ENCODE assay signal across 9 mouse cellular contexts in genomic region chr19:4301735-4302651, GRCm38 (mm10). TPM values are rescaled to one million over a fixed set of nuclear protein-coding genes. Genes with fewer than 3 reads are reported as not detected.
DNase-seq lines count a peak whose midpoint lies in the region; ATAC-seq and TF ChIP-seq lines count a peak whose summit lies in the region.
"Had no signal": no experiment of that assay in that cellular context is flagged by ENCODE, and none has a peak within 500 bp of the region (broad histone marks: within the 10 kb centered on the region; RNA-seq: fewer than 3 reads in every experiment).

No protein-coding gene starts in this region.

- H3K9me3 ChIP-seq in heart, embryonic 10.5 days = no peaks in the 10 kb centered on the region
- no peaks in the 10 kb centered on the region for H3K9me3 ChIP-seq in kidney, embryonic 16.5 days (ENCODE audit: low read length)

- no peaks in the 10 kb centered on the region for H3K27me3 ChIP-seq in heart, embryonic 10.5 days (ENCODE audit: insufficient read depth, poor library complexity, severe bottlenecking)
- no peaks in the 10 kb centered on the region for H3K27me3 ChIP-seq in kidney, embryonic 16.5 days (ENCODE audit: insufficient read depth, low read length)
- H3K27me3 ChIP-seq: Patski had no signal

- peak overlapping the region; percentile 35 for H3K4me3 ChIP-seq in heart, embryonic 10.5 days
- H3K4me3 ChIP-seq in kidney, embryonic 16.5 days (ENCODE audit: low read length) = peak overlapping the region; percentile 28

- TF ChIP-seq POLR2A in brain, embryonic 14.5 days (IDR thresholded peaks at IDR 0.05; ENCODE audit: borderline replicate concordance, extremely low read depth, insufficient read depth, insufficient read length, poor library complexity, severe bottlenecking) = no peak

- 19% methylated on average over 21 of the region's 21 CpGs for WGBS in heart, embryonic 10.5 days
- WGBS in kidney, embryonic 16.5 days = 23% methylated on average over 21 of the region's 21 CpGs

- H3K27ac ChIP-seq in heart, embryonic 10.5 days = peak overlapping the region; percentile 76
- peak overlapping the region; percentile 70 for H3K27ac ChIP-seq in kidney, embryonic 16.5 days (ENCODE audit: low read length)

- peak; percentile 9 for ATAC-seq in frontal cortex, adult (ENCODE audit: low TSS enrichment)
- 0 out of 2 replicates have a peak, but pooled peaks have one; percentile 33 for ATAC-seq in kidney, embryonic 16.5 days (ENCODE audit: low FRiP score, low TSS enrichment)
- ATAC-seq: Patski had no signal

- no peak for TF ChIP-seq CTCF in brain, embryonic 14.5 days (IDR thresholded peaks at IDR 0.05; ENCODE audit: borderline replicate concordance, extremely low read depth, insufficient read depth, insufficient read length)

- H3K4me1 ChIP-seq in heart, embryonic 10.5 days = peaks cover 68% of the 10 kb centered on the region
- H3K4me1 ChIP-seq in kidney, embryonic 16.5 days (ENCODE audit: insufficient read depth, low read length) = peaks cover 67% of the 10 kb centered on the region

- no peak for DNase-seq in frontal cortex, postnatal 14 days (ENCODE audit: low spot score in 2 of 2)
- peak; percentile 65 for DNase-seq in brain, embryonic 14.5 days (ENCODE audit: low read depth)
- DNase-seq in heart, embryonic 10.5 days (ENCODE audit: low spot score) = no peak
- DNase-seq in lung, postnatal 10 days = peak; percentile 81
- peak; percentile 70 to 72 for DNase-seq in right cerebral cortex, postnatal 10 days (ENCODE audit: low spot score in 2 of 2)
- no peak for DNase-seq in ovary, adult 18-20 months (ENCODE audit: low spot score)

- H3K9ac ChIP-seq in kidney, embryonic 16.5 days (replicated peaks; ENCODE audit: low read length) = peak overlapping the region; percentile 53

- peak overlapping the region; percentile 47 for H3K4me2 ChIP-seq in kidney, embryonic 16.5 days (replicated peaks; ENCODE audit: low read depth, low read length)

- peaks cover 10% of the 10 kb centered on the region; the same call in 1 of the 2 replicates for H3K36me3 ChIP-seq in heart, embryonic 10.5 days
- no peaks in the 10 kb centered on the region for H3K36me3 ChIP-seq in kidney, embryonic 16.5 days (ENCODE audit: insufficient read depth, low read length)

RNA-seq across cellular contexts. Expression of gene Grk2, which starts 4.0 kb away (rescaled TPM):
- polyA plus RNA-seq in brain, embryonic 14.5 days (2012; rRNA removed) = 114 and 119 TPM in 2 replicates
- polyA plus RNA-seq in heart, embryonic 10.5 days (2016; fragmentation: Nextera tagmentation; extraction: Ambion mirVana) = 12.0 and 16.5 TPM in 2 replicates
- 15.9 and 20.0 TPM in 2 replicates for polyA plus RNA-seq in kidney, embryonic 16.5 days (2015; fragmentation: Nextera tagmentation; extraction: Ambion mirVana)

RNA-seq across cellular contexts. Expression of gene Ankrd13d, which starts 19.1 kb away (rescaled TPM):
- polyA plus RNA-seq in brain, embryonic 14.5 days (2012; rRNA removed) = 53.4 and 54.2 TPM in 2 replicates
- 1.9 and 3.6 TPM in 2 replicates for polyA plus RNA-seq in heart, embryonic 10.5 days (2016; fragmentation: Nextera tagmentation; extraction: Ambion mirVana)
- 7.4 and 9.0 TPM in 2 replicates for polyA plus RNA-seq in kidney, embryonic 16.5 days (2015; fragmentation: Nextera tagmentation; extraction: Ambion mirVana)

RNA-seq across cellular contexts. Expression of gene Ssh3, which starts 33.0 kb away (rescaled TPM):
- polyA plus RNA-seq in brain, embryonic 14.5 days (2012; rRNA removed) = 50.4 and 57.5 TPM in 2 replicates
- polyA plus RNA-seq in heart, embryonic 10.5 days (2016; fragmentation: Nextera tagmentation; extraction: Ambion mirVana) = 2.9 and 3.5 TPM in 2 replicates
- 22.9 and 24.3 TPM in 2 replicates for polyA plus RNA-seq in kidney, embryonic 16.5 days (2015; fragmentation: Nextera tagmentation; extraction: Ambion mirVana)

Comparison
In these comparisons a context has a peak if more than half of its experiments do, and no peak if none do; other contexts are left out.
1. DNase-seq: peak in brain, embryonic 14.5 days (single experiment), lung, postnatal 10 days (single experiment) and right cerebral cortex, postnatal 10 days (2 of 2); none in frontal cortex, postnatal 14 days (0 of 2), heart, embryonic 10.5 days (single experiment) and ovary, adult 18-20 months (single experiment).